Mouse (Mus musculus): ENCODE measurements around the gene Vac14. TPM values are rescaled to one million over a fixed set of nuclear protein-coding genes. Genes with fewer than 3 reads are reported as not detected.

Gene Vac14
- polyA plus RNA-seq, 1 experiment from 2014 or later: 32.2 TPM

GRCm38 (mm10) chr8:110713073-110713472, 94.7 kb downstream of the Vac14 start:
- Histone ChIP-seq H3K27ac (ENCODE audit: low read depth, low read length) (no peak overlapping the region), H3K9ac (ENCODE audit: low read depth, low read length) (no peak overlapping the region), H3K36me3 (ENCODE audit: control insufficient read depth, insufficient read depth, low read length) (peaks cover 20% of the 10 kb centered on the region), H3K9me3 (ENCODE audit: control insufficient read depth, low read length) (no peaks in the 10 kb centered on the region), H3K4me3 (ENCODE audit: low read length) (no peak overlapping the region), H3K4me2 (replicated peaks; ENCODE audit: low read depth, low read length) (no peak overlapping the region), H3K27me3 (ENCODE audit: control insufficient read depth, insufficient read depth, low read length) (no peaks in the 10 kb centered on the region), H3K4me1 (ENCODE audit: control insufficient read depth, insufficient read depth, low read length) (peaks cover 30% of the 10 kb centered on the region)
- 94% methylated on average over 7 of the region's 7 CpGs for WGBS
- no peak for ATAC-seq (ENCODE audit: low FRiP score, low TSS enrichment)

GRCm38 (mm10) chr8:110714827-110715519, 96.6 kb downstream of the Vac14 start:
- H3K36me3 ChIP-seq (ENCODE audit: control insufficient read depth, insufficient read depth, low read length): peaks cover 20% of the 10 kb centered on the region
- no peak for ATAC-seq (ENCODE audit: low FRiP score, low TSS enrichment)

GRCm38 (mm10) chr8:110716075-110716474, 97.7 kb downstream of the Vac14 start:
- H3K4me2 ChIP-seq (replicated peaks; ENCODE audit: low read depth, low read length): no peak overlapping the region

More at GRCm38 (mm10) chr8:110714827-110715519, 96.6 kb downstream of the Vac14 start:
- H3K4me3 ChIP-seq (ENCODE audit: low read length): no peak overlapping the region
- no peaks in the 10 kb centered on the region for H3K9me3 ChIP-seq (ENCODE audit: control insufficient read depth, low read length)
- no peaks in the 10 kb centered on the region for H3K27me3 ChIP-seq (ENCODE audit: control insufficient read depth, insufficient read depth, low read length)
- H3K4me1 ChIP-seq (ENCODE audit: control insufficient read depth, insufficient read depth, low read length): peaks cover 49% of the 10 kb centered on the region
- H3K4me2 ChIP-seq (replicated peaks; ENCODE audit: low read depth, low read length): no peak overlapping the region
- H3K27ac ChIP-seq (ENCODE audit: low read depth, low read length): peak overlapping the region; percentile 53; the same call in 1 of the 2 replicates
- 81% methylated on average over 15 of the region's 15 CpGs for WGBS
- H3K9ac ChIP-seq (ENCODE audit: low read depth, low read length): no peak overlapping the region

GRCm38 (mm10) chr8:110717131-110717530, 98.7 kb downstream of the Vac14 start:
- Histone ChIP-seq H3K9me3 (ENCODE audit: control insufficient read depth, low read length) (no peaks in the 10 kb centered on the region), H3K27me3 (ENCODE audit: control insufficient read depth, insufficient read depth, low read length) (no peaks in the 10 kb centered on the region), H3K4me3 (ENCODE audit: low read length) (no peak overlapping the region), H3K27ac (ENCODE audit: low read depth, low read length) (peak overlapping the region; percentile 9; the same call in 1 of the 2 replicates), H3K4me1 (ENCODE audit: control insufficient read depth, insufficient read depth, low read length) (peaks cover 55% of the 10 kb centered on the region), H3K4me2 (replicated peaks; ENCODE audit: low read depth, low read length) (no peak overlapping the region), H3K36me3 (ENCODE audit: control insufficient read depth, insufficient read depth, low read length) (peaks cover 12% of the 10 kb centered on the region), H3K9ac (ENCODE audit: low read depth, low read length) (peak overlapping the region; percentile 34; the same call in 1 of the 2 replicates)
- ATAC-seq (ENCODE audit: low FRiP score, low TSS enrichment): no peak
- WGBS: 32% methylated on average over 7 of the region's 7 CpGs

More at GRCm38 (mm10) chr8:110716075-110716474, 97.7 kb downstream of the Vac14 start:
- 55% methylated on average over 4 of the region's 4 CpGs for WGBS
- no peaks in the 10 kb centered on the region for H3K27me3 ChIP-seq (ENCODE audit: control insufficient read depth, insufficient read depth, low read length)
- H3K4me3 ChIP-seq (ENCODE audit: low read length): no peak overlapping the region
- peaks cover 20% of the 10 kb centered on the region for H3K36me3 ChIP-seq (ENCODE audit: control insufficient read depth, insufficient read depth, low read length)
- H3K9me3 ChIP-seq (ENCODE audit: control insufficient read depth, low read length): no peaks in the 10 kb centered on the region
- no peak for ATAC-seq (ENCODE audit: low FRiP score, low TSS enrichment)
- H3K27ac ChIP-seq (ENCODE audit: low read depth, low read length): no peak overlapping the region
- peaks cover 60% of the 10 kb centered on the region for H3K4me1 ChIP-seq (ENCODE audit: control insufficient read depth, insufficient read depth, low read length)
- no peak overlapping the region; the same call in 1 of the 2 replicates for H3K9ac ChIP-seq (ENCODE audit: low read depth, low read length)

- Histone ChIP-seq H3K27ac (ENCODE audit: low read depth, low read length) (peak overlapping the region; percentile 55; the same call in 1 of the 2 replicates), H3K27me3 (ENCODE audit: control insufficient read depth, insufficient read depth, low read length) (no peaks in the 10 kb centered on the region), H3K9ac (ENCODE audit: low read depth, low read length) (no peak overlapping the region), H3K9me3 (ENCODE audit: control insufficient read depth, low read length) (no peaks in the 10 kb centered on the region), H3K4me3 (ENCODE audit: low read length) (no peak overlapping the region), H3K36me3 (ENCODE audit: control insufficient read depth, insufficient read depth, low read length) (0 out of 2 replicates have a peak, but pooled peaks cover 7% of the 10 kb centered on the region), H3K4me2 (replicated peaks; ENCODE audit: low read depth, low read length) (no peak overlapping the region), H3K4me1 (ENCODE audit: control insufficient read depth, insufficient read depth, low read length) (peaks cover 67% of the 10 kb centered on the region)
- no peak for ATAC-seq (ENCODE audit: low FRiP score, low TSS enrichment)
- WGBS: 61% methylated on average over 8 of the region's 8 CpGs
These were observed 100.0 kb downstream of the Vac14 start for GRCm38 (mm10) chr8:110718209-110718968.

GRCm38 (mm10) chr8:110718969-110719670, 100.7 kb downstream of the Vac14 start:
- 0 out of 2 replicates have a peak, but pooled peaks cover 4% of the 10 kb centered on the region for H3K36me3 ChIP-seq (ENCODE audit: control insufficient read depth, insufficient read depth, low read length)
- peak overlapping the region; percentile 55 for H3K27ac ChIP-seq (ENCODE audit: low read depth, low read length)
- peaks cover 74% of the 10 kb centered on the region for H3K4me1 ChIP-seq (ENCODE audit: control insufficient read depth, insufficient read depth, low read length)
- no peak overlapping the region for H3K4me3 ChIP-seq (ENCODE audit: low read length)
- no peak for ATAC-seq (ENCODE audit: low FRiP score, low TSS enrichment)
- no peak overlapping the region for H3K9ac ChIP-seq (ENCODE audit: low read depth, low read length)
- H3K9me3 ChIP-seq (ENCODE audit: control insufficient read depth, low read length): no peaks in the 10 kb centered on the region
- H3K4me2 ChIP-seq (replicated peaks; ENCODE audit: low read depth, low read length): no peak overlapping the region
- no peaks in the 10 kb centered on the region for H3K27me3 ChIP-seq (ENCODE audit: control insufficient read depth, insufficient read depth, low read length)
- WGBS: 24% methylated on average over 12 of the region's 12 CpGs

GRCm38 (mm10) chr8:110719898-110720653, 101.7 kb downstream of the Vac14 start:
- no peak overlapping the region; the same call in 1 of the 2 replicates for H3K4me3 ChIP-seq (ENCODE audit: low read length)
- no peaks in the 10 kb centered on the region for H3K27me3 ChIP-seq (ENCODE audit: control insufficient read depth, insufficient read depth, low read length)
- peak overlapping the region; percentile 69; the same call in 1 of the 2 replicates for H3K27ac ChIP-seq (ENCODE audit: low read depth, low read length)
- H3K9ac ChIP-seq (ENCODE audit: low read depth, low read length): no peak overlapping the region
- H3K4me2 ChIP-seq (replicated peaks; ENCODE audit: low read depth, low read length): peak overlapping the region; percentile 89; the same call in 1 of the 2 replicates
- H3K9me3 ChIP-seq (ENCODE audit: control insufficient read depth, low read length): no peaks in the 10 kb centered on the region
- peaks cover 84% of the 10 kb centered on the region for H3K4me1 ChIP-seq (ENCODE audit: control insufficient read depth, insufficient read depth, low read length)
- 60% methylated on average over 6 of the region's 6 CpGs for WGBS
- H3K36me3 ChIP-seq (ENCODE audit: control insufficient read depth, insufficient read depth, low read length): no peaks in the 10 kb centered on the region
- no peak for ATAC-seq (ENCODE audit: low FRiP score, low TSS enrichment)
